Mouse (Mus musculus): ENCODE measurements around the gene Chst8.

Gene Chst8

DNA sequence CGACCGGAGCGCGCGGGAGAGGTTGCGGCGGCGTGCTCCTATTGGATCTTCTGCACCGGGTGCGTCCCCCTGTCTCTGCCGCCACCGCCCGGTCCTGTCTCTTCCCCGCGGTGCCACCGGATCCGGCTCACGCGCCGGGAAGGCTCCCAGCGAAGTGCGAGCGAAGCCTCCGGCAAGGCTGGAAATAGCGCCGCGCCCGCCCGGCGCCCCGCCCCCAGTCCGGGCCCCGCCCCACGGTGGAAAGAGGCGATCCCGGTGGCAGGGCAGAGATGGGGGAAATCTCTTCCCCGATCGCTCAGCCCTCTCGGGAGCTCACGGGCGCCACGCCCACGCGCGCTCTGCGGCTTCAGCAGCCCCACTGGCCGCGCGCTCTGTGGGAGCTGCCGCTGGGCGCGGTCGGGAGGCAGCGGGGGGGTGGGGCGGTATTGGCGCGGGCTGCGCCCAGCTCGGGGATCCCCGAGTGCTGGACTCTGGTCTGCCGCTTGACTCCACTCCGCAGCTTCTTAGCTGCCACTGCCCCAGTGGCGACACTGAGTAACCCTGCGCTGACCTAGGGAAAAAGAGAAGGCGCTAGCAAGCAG is at the start of gene Chst8:
Gene Chst8, minus strand, starts transcription at position 181 of the 581 bp plus-strand sequence.
- DNase-seq (ENCODE audit: low spot score in 2 of 2), result peak in 1 of 2 experiments; percentile 57

DNA sequence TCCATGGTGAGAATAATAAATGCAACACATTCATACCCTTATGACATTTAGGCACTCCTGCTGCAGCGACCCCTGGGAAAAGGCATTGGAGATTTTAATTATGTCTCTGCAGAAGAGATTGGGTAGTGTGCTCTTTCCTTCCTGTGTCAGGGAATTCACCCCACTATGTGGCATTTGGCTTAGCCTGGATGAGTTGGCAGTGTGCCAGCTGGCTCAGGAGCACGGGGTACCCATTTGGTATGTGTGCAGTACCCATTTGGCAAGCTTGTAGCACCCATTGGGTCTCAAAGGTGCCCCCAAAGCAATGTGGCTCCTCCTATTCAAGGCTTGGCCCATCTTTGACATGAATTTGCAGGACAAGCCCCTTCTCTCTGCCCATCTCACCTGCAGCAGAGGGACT is 45.8 kb upstream of the Chst8 start:
- DNase-seq (ENCODE audit: low spot score in 2 of 2), result no peak

DNA sequence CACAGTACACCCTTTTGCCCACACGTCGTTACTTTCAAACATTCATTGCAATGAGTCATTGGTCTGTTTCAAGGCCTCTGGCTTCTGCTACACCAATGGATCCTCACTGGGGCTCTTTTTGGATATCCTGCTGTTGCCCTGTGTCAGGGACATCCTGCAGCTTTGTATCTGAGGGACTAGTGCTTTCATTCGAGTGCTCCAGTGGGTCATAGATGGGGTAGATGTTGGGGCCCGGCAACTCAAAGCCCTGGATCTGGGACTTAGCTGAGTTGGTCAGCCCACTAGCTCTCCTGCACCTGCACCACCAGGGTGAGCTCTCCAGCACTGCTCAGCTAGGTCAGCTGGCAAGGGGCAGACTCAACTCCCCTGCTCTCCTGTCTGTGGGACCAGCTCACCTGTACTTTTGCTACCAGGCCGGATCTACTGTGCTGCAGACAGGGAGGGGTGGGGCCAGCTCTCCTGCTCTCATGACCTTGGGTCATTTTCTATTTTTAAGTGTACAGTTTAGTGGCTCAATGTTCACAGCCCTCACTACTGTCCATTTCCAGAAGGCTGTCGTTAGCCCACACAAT is 42.4 kb upstream of the Chst8 start:
- DNase-seq (ENCODE audit: low spot score in 2 of 2), result no peak

DNA sequence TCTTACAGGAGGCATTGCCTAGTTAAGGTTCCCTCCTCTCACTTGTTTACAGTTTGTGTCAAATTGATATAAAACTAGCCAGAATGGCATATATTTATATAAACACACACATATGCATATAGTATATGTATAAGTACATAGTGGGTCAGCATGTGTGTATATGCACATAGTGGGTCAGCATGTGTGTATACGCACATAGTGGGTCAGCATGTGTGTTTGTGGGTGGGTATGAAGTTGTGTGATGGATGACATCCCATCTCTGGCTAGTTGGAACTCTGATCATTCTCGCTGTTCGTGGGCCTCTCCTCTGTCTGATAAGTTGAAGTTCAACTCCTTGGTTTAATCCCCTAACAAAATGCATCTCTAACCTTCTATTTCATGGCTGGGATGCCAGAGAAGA is 40.9 kb upstream of the Chst8 start:
- DNase-seq (ENCODE audit: low spot score in 2 of 2), result no peak

DNA sequence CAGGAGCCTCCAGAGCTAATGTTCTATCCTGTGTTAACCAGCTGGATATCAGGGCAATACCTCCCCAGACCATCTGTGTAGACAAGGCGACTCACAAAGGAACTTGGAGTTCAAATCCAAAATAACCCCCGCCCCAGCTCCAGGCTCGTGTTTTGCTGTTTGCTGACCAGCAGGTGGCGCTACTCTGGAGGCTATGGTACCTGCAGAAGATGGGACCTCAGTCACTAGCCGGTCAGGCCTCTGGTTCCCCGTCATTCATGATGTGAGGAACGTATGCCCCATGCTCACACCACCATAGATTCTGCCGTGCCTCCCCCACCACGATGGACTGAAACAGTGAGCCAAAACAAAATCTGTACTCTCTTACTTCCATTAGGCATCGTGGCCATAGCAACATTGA is 37.1 kb upstream of the Chst8 start:
- no peak for DNase-seq (ENCODE audit: low spot score in 2 of 2)

DNA sequence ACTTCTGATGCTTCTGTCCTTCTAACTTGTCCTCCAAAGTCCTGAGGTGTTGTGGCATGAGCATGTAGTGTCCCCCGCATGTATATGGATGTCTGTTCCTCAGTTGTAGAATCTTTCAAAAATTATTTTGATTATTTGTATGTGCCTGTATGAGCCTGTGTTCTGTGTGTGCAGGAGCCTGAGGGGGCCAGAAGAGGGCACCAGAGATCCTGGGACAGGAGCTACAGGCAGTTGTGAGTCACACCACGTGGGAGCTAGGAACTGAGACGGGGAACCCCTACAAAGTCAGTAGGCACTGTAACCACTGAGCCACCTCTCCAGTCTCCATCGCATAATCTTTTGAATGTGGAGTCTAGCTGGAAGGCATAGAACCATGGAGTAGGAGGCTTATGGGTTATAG is 36.3 kb upstream of the Chst8 start:
- no peak for DNase-seq (ENCODE audit: low spot score in 2 of 2)

DNA sequence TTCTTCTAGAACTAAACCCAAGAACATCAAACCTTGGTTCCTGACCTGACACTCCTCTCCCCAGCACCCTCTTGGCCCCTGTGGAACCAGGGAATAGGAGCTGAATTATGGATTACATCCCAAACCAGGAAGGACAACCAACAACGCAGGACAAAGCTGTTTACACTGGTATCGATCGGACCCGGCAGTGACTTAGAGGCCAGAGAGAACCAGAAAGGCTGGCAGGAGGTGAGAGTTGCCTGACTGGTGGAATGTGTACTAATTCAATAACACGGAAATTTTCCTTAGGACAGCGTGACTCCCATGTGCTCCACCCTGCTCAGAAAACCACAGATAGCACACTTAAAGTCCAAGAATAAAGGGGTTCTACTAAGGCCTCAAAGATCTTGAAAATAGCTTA is 35.4 kb upstream of the Chst8 start:
- DNase-seq (ENCODE audit: low spot score in 2 of 2), result no peak

DNA sequence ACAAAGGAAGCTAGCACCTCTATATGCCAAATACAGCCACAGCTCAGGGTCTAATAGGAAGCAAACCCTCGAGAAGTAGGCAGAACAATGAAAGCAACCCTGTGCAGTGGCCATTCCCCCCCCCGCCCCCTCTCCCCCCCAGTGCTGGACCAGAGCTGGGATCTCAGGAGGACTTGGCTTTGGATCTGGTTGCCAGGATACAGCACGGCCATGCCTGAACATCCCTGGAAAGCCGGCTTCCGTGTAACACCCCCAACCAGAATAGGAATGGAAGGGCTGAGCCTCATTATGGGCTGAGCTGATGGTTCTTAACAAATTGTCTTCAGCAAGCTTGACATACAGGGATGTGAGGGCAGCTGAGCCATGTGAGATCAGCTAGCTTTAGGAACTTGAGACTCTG is 34.9 kb upstream of the Chst8 start:
- no peak for DNase-seq (ENCODE audit: low spot score in 2 of 2)

DNA sequence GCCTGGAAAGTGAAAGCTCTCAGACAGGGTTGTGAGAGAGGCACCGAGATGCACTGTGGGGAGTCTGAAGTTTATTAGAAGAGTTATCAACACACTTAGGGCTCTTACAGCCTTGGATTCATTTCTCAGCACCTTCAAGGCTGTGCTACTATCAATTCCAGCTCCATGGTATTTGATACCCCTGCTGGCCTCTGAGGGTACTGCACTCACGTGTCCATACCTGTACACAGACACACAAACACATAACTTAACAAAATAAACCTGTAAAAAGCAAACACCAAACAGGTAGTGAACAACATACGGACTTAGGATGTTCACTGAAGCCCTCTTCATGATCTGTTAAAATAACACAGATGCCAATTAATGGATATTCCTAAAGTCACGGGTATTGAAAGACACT is 26.2 kb upstream of the Chst8 start:
- DNase-seq (ENCODE audit: low spot score in 2 of 2), result no peak

DNA sequence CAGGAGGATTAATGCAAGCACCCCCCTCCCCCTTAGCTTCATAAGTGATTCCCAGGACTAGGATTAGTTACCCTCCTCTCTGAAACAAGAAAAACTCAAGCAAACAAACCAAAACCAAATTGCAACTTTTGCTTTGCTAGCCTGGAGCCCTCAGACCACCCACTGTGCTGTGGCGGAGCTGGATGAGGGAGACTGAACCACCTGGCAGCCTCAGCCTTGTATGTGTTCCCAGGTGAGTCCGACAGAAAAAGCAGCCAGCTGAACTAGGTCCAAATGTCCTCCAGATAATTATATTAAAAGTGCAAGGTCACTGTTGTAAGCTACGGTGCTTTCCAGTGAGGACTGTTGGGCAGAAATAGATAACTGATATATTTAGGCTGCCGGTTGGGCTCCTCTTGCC is 25.7 kb upstream of the Chst8 start:
- DNase-seq (ENCODE audit: low spot score in 2 of 2), result no peak

DNA sequence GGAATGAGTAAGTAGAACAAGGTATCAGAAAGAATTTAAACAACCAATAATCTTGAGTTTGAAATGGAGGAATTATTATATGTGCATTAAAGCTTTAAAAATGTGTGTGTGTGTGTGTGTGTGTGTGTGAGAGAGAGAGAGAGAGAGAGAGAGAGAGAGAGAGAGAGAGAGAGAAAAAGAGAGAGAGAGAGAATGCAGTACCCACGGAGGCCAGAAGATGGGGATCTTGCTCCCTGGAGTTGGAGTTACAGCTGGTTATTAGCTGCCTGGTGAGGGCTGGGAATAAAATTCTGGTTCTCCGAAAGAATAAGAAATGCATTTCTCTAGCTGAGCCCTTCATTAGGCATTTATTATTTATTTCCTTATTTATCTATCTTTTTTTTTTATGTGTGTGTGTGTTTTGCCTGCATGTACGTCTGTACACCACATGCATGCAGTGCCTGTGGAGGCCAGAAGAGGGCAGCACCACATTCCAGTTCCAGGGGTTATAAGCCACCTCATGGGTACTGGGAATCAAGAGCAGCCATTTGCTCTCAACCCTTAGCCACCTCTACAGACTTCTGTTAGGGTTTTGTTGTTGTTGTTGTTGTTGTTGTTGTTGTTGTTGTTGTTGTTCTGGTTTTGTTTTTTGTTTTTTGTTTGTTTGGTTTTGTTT is 13.9 kb upstream of the Chst8 start:
- no peak for DNase-seq (ENCODE audit: low spot score in 2 of 2)

DNA sequence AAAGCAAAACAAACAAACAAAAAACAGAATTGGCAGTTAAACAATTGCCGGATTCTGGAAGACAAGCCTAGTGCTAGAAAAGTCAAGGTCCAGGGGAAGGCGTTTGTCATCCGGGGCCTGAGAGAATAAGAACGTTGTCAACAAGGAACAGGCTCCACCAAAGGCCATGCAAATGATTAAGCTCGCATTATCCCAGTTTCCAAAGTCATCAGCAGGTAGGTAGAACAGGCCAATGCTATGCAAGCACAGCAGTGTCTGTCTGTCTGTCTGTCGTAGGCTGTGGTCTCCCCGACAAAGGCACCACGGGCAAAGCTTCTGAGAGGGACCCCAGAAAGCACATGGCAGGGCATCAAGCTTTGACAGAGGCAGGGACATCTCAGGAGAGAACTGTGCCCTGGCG is 9.1 kb upstream of the Chst8 start:
- DNase-seq (ENCODE audit: low spot score in 2 of 2), result no peak

DNA sequence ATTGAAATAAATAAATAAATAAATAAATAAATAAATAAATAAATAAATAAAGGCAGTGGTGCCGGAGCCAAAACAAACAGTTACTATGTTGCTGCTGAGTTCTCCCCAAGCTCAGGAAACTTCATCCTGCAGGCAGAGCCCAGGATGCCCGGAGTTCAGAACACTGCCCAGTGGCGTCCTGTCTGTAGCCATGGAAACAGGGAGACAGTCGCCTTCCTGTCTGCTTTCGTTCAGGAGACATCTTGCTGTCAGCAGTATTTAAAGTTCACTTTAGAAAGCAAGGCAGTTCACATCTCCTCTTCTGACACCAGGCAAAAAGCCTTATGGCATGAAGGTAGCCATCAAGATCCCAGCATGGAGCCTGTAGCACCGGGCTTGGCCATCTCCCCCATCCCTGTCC is 8.0 kb upstream of the Chst8 start:
- no peak for DNase-seq (ENCODE audit: low spot score in 2 of 2)

DNA sequence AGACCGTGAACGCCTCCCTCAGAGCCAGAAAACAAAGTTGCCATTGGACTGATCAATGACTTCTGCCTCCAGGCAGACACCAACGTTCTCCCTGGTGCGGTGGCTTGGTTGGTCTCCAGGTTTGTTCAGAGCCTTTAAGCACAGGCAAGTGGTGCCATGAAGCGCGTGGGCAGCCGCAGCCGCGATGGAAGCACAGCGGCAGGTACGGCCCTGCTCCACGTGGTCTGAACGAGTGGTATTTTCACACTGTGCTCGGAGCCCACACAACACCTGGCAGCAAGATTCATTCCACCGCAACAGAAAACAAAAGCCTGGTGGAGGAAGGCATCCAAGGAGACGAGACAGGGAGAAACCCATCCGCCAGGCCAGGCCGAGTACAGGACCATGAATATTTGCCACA is 7.3 kb upstream of the Chst8 start:
- no peak for DNase-seq (ENCODE audit: low spot score in 2 of 2)

DNA sequence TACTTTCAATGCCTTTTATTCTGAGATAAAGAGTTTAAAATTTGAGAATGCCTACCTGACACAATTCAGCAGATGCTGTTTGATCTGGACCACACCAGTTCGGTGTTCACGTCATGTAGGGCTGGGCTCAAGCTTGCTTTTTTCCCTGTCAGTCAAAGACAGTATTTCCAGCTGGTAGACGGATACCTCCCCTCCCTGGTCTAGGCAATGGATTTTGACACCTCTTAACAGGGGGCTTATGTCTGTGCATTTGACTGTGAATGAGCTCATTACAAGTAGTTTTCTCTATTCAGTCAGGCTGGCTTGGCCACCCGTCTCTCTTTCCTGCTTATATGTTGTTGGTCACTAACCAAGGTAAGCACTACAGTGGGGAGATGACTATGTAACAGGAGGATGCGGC is 6.1 kb upstream of the Chst8 start:
- DNase-seq (ENCODE audit: low spot score in 2 of 2), result no peak

DNA sequence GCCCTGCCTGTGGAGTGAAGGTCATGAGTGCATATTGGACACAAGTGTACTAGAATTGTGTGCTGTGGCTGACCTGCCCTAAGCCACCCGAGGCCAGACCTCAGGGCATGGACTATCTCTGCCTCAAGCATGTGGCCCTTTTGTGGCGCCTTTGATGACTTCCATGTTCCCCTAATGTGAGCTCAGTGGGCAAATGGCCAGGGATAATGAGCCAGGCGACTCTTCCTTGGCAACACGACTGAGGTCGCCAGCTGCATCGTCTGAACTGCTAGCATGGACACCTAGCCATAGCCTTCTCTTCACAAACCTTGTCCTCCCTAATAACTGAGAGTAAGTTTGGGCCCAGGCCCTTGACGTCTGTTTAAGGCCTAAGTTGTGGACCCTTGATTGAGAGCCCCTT is 4.5 kb upstream of the Chst8 start:
- no peak for DNase-seq (ENCODE audit: low spot score in 2 of 2)

DNA sequence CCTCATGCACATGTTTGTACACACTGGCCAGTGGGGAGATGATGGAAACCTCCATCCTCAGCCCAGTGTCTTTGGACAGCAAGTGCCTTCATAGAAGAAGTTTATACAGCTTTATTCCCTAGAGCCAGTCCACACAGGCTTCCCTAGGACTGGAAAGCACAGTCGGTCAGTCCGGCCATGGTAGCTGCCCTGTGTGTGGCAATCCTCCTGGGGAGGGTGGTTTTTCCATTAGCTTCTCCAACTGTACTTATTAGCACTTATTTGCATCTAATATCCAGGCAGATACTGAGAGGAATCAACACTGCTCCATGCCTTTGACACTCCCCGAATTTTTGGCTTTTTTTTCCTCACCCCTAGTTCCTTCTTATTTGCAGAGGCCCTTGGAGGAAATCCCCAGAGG is 2.3 kb upstream of the Chst8 start:
- DNase-seq (ENCODE audit: low spot score in 2 of 2), result no peak

DNA sequence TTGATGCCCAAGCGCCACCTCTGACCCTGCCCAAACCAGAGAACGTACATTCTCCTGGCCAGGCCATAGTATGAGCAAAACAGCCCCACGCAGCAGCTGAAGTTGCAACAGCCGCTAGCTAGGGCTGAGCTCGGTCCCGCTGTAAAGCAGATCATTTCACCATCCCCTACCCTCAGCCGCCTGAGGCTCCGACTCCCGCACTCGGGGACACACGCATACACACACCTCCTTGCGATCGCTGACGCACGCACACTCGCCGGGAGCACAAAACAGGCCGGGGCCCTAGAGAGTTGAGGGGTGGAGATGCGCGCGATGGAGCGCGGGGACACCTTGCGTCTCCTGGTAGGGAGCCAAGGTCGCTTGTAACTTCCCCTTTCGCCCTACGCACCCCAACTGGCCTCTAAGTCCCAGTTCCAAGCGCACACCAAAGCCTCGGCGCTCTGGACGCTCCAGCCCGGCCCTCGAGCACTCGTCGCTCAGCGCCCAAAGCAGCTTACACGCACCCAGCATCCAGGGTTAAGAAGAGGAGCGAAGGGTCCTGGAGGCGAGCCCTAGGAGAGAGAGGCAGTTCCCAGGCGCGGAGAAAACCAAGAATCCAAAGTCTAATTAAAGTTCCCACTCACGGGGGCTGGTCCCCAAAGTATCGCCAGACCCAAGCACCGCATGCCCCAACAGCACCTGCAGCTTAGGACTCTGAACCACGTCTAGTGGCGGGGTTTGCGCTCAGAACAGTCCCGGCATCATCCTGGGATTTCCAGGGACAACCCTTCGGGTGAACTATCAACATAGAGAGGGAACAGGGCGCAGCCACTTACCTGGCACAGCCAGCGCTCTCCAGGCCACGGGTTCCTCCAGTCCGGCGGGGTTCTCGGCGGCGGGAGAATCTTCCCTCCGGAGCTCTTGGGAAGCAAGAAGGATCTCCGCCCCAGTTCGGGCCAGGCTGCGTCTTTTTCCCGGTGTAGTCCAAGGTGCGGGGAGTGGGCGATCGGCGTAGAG is 682 bp downstream of the Chst8 start:
- DNase-seq (ENCODE audit: low spot score in 2 of 2), result no peak

DNA sequence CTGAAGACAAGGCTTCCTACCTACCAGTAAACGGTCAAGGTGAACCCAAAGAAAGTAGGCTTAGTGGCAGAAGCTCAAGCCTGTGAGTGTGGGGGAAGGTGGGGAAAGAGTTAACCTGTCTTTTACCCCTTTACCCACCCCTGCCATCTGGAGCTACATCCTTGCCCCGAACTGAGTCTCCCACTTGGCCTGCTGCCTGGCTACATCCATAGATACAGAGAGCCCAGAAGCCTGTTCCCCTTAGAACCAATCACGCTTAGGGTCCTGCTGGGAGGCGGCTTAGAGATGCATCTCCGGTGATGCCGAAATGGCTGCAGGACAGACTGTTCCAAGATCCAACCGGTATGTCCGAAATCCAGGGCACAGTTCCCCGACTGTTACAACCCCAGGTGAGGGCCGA is 1.5 kb downstream of the Chst8 start:
- no peak for DNase-seq (ENCODE audit: low spot score in 2 of 2)

DNA sequence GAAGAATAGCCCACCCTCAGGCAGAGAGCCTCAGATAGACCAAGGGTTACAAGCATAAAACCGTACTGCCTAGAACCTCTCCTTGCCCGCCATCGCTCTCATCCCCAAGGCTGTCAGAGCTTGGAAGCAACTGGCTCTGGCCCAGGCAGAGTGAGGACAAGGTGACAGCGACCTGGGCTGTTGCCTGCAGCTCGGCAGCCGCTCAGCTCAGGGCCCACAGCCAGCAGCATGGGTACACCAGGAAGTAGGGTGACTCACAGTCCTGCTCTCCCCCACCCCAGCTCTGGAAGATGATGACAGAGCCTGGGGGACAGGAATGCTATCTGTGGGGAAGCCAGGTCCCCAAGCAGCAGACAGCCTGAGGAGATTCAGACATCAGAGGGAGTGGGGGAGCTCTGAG is 6.2 kb downstream of the Chst8 start:
- DNase-seq (ENCODE audit: low spot score in 2 of 2), result peak in 1 of 2 experiments; percentile 48

DNA sequence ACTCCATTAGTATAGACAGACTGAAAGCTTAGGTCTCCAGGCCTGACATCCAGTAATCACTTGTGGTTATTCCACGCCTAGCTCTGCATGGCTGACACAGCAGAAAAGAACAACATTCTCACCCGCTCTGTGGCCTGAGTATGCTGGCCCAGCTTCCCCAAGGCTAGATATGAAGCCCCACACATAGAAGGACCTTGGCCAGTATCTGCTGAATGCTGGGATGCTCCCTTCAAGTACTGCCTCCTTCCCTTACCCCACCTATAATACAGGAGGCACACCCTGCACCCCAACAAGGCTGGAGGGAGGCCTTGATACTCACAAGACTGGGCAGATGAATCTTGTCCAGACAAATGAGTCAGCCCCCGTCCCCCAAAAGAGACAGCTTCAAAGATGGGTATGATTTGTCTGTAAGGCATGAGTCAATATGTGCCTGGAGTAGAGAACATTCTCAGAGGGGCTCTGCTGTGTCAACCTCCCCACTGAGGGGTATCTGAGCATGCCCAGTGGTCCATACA is 6.8 kb downstream of the Chst8 start:
- DNase-seq (ENCODE audit: low spot score in 2 of 2), result no peak

DNA sequence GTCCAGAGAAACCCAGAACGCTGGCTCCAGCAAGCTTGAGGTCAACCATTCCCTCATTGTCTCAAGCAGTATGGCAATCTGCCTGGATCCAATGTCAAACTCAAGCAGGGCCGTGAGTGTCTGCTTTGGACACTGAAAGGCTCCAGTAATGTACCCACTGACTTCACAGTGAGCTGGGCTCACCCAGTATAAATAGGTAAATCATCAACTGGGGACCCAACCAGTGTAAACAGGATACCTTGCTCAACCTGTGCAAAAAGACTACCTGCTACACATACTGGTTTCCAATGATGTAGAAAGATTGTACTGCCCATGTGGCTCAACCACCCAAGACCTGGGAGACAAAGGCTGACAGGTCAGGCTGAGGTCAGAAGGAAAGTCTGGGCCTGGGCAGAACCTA is 7.5 kb downstream of the Chst8 start:
- DNase-seq (ENCODE audit: low spot score in 2 of 2), result no peak
